Mouse (Mus musculus): ENCODE results near the gene Rtbdn. TPM values are rescaled to one million over a fixed set of nuclear protein-coding genes. Genes with fewer than 3 reads are reported as not detected.
A peak's percentile ranks its signal among the peaks of the same experiment; 100 is the strongest.

The Rtbdn gene
- polyA plus RNA-seq, 1 experiment from 2014 or later = not detected

DNA sequence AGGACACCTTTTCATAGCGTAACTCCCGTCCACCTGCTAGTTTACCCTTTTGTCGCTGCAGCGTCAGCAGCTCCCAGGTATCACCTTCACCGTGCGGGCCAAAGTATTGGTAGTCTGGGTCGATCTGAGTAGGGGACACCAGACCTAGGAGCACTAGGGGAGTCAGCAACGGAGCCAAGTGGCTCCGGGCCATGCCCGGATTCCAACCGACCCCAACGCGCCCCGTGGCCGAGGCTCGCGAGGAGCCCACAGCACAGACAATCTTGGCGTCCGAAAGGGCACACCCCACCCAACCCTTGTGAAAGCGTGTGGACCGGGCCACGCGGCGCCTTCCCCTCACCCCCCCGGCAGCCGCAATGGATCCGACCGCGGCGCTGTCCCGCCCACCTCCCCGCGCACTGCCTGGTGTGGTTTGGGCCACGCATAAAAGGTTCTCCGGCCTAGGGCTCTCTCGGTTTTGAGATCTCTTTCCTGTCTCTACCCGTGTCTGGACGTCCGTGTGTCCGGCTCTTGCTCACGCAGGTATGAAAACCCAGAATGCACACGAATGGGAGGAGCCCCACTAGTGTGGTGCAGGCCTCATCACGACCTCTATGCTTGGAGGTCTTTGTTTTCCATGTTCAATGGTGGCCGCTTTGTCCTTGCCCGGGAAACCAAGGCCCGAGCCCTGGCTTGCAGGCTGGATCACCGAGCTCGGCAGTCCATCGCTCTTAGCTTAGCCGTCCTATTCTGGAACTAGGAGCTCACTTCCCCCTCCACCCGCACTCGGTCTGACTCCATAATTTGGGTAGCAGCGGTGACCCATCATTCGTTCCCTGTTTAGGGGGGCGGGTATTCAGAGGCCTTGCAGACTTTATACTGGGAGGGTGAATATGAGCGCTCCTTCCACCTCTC is 22.7 kb downstream of the Rtbdn start, which contains the start of the genes Gm49661, Prdx2 and Rnaseh2a:
TSS of gene Gm49661 (minus strand) at position 193 of the 894 bp plus-strand sequence.
TSS of gene Prdx2 (plus strand) at position 347 of the 894 bp plus-strand sequence.
TSS of gene Rnaseh2a (minus strand) at position 527 of the 894 bp plus-strand sequence.
- Histone ChIP-seq H3K27me3 (ENCODE audit: insufficient read depth, low read length) (no peaks in the 10 kb centered on the region), H3K4me3 (ENCODE audit: low read depth, low read length) (peak within 1 kb of the TSS; percentile 67), H3K4me1 (ENCODE audit: insufficient read depth) (peaks cover 7% of the 10 kb centered on the region), H3K4me2 (peak within 1 kb of the TSS; percentile 95), H3K9me3 (ENCODE audit: low read depth, low read length) (no peaks in the 10 kb centered on the region), H3K27ac (ENCODE audit: low read depth) (peak within 1 kb of the TSS; percentile 91), H3K9ac (peak within 1 kb of the TSS; percentile 94), H3K36me3 (ENCODE audit: insufficient read depth) (peaks cover 43% of the 10 kb centered on the region)
- DNase-seq (peak; percentile 87), ATAC-seq (ENCODE audit: insufficient read depth) (peak; percentile 72)
- TF ChIP-seq CTCF (IDR thresholded peaks at IDR 0.05; ENCODE audit: low read depth) = no peak
- WGBS = under 1% methylated on average over 56 of the region's 56 CpGs

DNA sequence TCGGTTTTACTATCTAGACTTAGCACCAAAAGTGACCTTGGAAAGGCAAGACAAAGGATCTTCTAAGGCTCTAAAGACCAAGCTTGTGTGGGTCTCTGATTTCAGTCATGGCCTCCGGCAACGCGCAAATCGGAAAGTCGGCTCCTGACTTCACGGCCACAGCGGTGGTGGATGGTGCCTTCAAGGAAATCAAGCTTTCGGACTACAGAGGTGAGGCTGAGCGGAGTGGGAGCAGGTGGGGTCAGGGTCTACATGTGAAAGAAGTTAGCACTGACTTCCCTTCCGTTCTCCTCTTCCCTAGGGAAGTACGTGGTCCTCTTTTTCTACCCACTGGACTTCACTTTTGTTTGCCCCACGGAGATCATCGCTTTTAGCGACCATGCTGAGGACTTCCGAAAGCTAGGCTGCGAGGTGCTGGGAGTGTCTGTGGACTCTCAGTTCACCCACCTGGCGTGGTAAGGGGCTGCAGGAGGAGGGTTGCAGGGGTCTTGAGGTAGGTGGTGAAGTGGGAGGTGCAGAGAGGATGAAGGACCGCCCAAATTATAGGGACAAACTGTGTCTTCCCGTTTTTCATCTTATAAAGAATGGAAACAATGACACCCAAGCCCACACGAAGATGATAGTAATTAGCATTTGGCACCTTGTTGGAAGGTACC is 23.5 kb downstream of the Rtbdn start:
- no peaks in the 10 kb centered on the region for H3K9me3 ChIP-seq (ENCODE audit: low read depth, low read length)
- peaks cover 7% of the 10 kb centered on the region for H3K4me1 ChIP-seq (ENCODE audit: insufficient read depth)
- no peak for DNase-seq
- peak overlapping the region; percentile 95 for H3K4me2 ChIP-seq
- ATAC-seq (ENCODE audit: insufficient read depth) = no peak
- peak overlapping the region; percentile 94 for H3K9ac ChIP-seq
- no peaks in the 10 kb centered on the region for H3K27me3 ChIP-seq (ENCODE audit: insufficient read depth, low read length)
- no peak for TF ChIP-seq CTCF (IDR thresholded peaks at IDR 0.05; ENCODE audit: low read depth)
- peak overlapping the region; percentile 91 for H3K27ac ChIP-seq (ENCODE audit: low read depth)
- 5% methylated on average over 21 of the region's 21 CpGs for WGBS
- peak overlapping the region; percentile 67 for H3K4me3 ChIP-seq (ENCODE audit: low read depth, low read length)
- H3K36me3 ChIP-seq (ENCODE audit: insufficient read depth) = peaks cover 49% of the 10 kb centered on the region

DNA sequence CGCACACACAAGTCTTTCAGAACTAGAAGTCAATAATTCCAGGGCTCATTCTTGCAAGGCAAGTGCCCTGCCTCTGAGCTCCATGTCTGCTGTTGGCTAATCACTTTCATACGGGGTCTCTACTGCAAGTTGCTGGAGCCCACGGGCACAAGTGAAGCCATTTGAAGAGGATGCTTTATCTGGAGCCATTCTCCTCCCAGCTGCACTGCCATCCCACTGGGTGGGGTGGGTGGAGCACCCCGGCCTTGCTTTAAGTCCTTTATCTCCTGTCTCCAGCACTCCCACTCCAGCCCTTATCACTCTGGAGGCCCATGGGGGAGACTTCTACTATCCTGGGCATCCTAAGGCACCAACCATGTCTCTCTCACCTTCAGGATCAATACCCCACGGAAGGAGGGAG is 24.1 kb downstream of the Rtbdn start:
- peaks cover 49% of the 10 kb centered on the region for H3K36me3 ChIP-seq (ENCODE audit: insufficient read depth)
- H3K4me2 ChIP-seq = peak overlapping the region; percentile 95
- 54% methylated on average over 5 of the region's 5 CpGs for WGBS
- no peaks in the 10 kb centered on the region for H3K27me3 ChIP-seq (ENCODE audit: insufficient read depth, low read length)
- H3K4me3 ChIP-seq (ENCODE audit: low read depth, low read length) = peak overlapping the region; percentile 67
- no peak for TF ChIP-seq CTCF (IDR thresholded peaks at IDR 0.05; ENCODE audit: low read depth)
- ATAC-seq (ENCODE audit: insufficient read depth) = no peak
- no peaks in the 10 kb centered on the region for H3K9me3 ChIP-seq (ENCODE audit: low read depth, low read length)
- peaks cover 11% of the 10 kb centered on the region for H3K4me1 ChIP-seq (ENCODE audit: insufficient read depth)
- peak overlapping the region; percentile 94 for H3K9ac ChIP-seq
- peak overlapping the region; percentile 91; the same call in 1 of the 2 replicates for H3K27ac ChIP-seq (ENCODE audit: low read depth)
- no peak for DNase-seq

DNA sequence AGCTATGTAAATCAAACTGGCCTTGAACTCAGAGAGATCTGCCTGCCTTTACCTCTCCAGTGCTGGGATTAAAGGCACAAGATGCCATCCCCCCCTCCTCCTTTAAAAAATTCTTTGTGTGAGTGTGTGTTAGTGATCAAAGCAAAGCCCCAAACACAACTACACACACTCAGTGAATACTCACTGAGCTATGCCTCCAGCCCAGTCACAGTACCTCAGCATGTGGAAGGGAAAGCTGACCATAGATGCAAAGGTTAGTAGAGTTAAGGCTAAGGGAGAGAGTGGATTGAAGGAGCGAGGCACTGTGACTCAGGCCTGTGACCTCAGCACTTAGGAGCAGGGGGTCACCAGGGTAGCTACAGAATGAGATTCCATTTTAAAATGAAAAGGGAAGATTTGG is 26.3 kb downstream of the Rtbdn start:
- H3K27me3 ChIP-seq (ENCODE audit: insufficient read depth, low read length) = peaks cover 5% of the 10 kb centered on the region
- no peak overlapping the region for H3K9ac ChIP-seq
- 92% methylated on average over 1 of the region's 1 CpGs for WGBS
- no peaks in the 10 kb centered on the region for H3K9me3 ChIP-seq (ENCODE audit: low read depth, low read length)
- ATAC-seq (ENCODE audit: insufficient read depth) = no peak
- no peak for DNase-seq
- no peak overlapping the region for H3K4me2 ChIP-seq
- H3K4me3 ChIP-seq (ENCODE audit: low read depth, low read length) = no peak overlapping the region
- H3K27ac ChIP-seq (ENCODE audit: low read depth) = no peak overlapping the region
- no peak for TF ChIP-seq CTCF (IDR thresholded peaks at IDR 0.05; ENCODE audit: low read depth)
- peaks cover 8% of the 10 kb centered on the region for H3K4me1 ChIP-seq (ENCODE audit: insufficient read depth)
- H3K36me3 ChIP-seq (ENCODE audit: insufficient read depth) = peaks cover 47% of the 10 kb centered on the region

DNA sequence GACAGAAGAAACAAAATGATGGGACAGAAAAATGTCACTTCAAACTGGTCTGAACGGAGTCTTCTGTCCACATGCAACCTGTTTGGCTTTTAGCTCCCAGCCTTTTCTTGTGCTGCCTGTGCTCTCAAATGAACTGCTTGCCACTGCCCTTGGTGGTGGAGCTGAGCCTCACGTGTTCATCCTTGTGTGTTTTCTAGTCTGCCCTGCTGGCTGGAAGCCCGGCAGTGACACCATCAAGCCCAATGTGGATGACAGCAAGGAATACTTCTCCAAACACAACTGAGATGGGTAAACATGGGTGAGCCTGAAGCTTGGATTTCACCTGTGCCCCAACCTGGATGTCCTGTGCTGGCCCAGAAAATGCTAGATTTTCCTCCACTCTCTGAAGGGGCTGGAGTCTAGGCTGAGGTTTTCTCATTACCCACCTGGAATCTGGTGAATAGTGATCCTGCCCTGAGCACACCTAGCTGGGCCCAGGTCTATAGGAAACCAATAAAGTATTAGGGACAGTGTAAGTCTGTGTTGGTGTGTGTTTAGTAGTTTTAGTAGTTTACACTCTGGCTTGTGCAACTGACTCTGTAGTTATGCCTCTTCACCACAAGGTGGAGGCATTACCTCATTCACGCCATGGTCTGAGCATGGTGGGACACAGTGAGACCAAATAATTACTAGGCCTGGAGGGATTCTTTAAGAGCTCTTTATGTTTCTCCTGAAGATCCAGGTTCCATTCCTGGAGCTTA is 27.2 kb downstream of the Rtbdn start:
- Histone ChIP-seq H3K9ac (no peak overlapping the region), H3K4me3 (ENCODE audit: low read depth, low read length) (no peak overlapping the region), H3K4me2 (peak overlapping the region; percentile 29; the same call in 1 of the 2 replicates), H3K27me3 (ENCODE audit: insufficient read depth, low read length) (peaks cover 5% of the 10 kb centered on the region), H3K27ac (ENCODE audit: low read depth) (no peak overlapping the region), H3K4me1 (ENCODE audit: insufficient read depth) (peaks cover 9% of the 10 kb centered on the region), H3K9me3 (ENCODE audit: low read depth, low read length) (no peaks in the 10 kb centered on the region), H3K36me3 (ENCODE audit: insufficient read depth) (peaks cover 47% of the 10 kb centered on the region)
- DNase-seq (peak; percentile 89), ATAC-seq (ENCODE audit: insufficient read depth) (0 out of 2 replicates have a peak, but pooled peaks have one; percentile 6)
- peak; percentile 95 for TF ChIP-seq CTCF (IDR thresholded peaks at IDR 0.05; ENCODE audit: low read depth)
- WGBS = 60% methylated on average over 4 of the region's 4 CpGs

DNA sequence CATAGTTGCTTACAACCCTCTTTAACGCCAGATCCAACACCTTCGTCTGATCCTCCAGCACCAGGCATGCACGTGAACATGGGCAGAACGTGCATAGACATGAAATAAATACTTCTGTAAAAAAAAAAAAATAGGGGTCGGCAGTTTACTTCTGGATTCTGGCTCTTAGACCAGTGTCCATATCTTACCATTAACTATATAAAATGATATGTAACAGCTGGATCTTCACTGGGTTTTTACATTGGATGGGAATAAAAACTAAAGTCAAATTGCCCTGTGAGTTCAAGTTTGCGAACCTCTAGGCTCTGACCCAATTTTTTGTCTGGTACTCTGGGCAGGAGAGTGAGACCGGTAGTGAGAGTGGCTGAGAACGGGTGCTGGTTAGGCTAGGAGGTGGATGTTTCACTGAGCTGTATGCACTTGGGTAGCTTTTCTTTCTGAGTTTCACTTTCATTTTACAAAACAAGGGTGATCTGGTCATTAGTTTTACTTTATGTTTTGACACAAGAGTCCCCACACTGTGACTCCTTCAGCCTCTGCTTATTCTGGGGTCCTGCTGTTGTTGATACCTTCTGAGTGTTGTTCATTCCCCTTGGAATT is 27.9 kb downstream of the Rtbdn start:
- Histone ChIP-seq H3K4me3 (ENCODE audit: low read depth, low read length) (no peak overlapping the region), H3K4me2 (peak overlapping the region; percentile 29; the same call in 1 of the 2 replicates), H3K4me1 (ENCODE audit: insufficient read depth) (peaks cover 15% of the 10 kb centered on the region), H3K27ac (ENCODE audit: low read depth) (no peak overlapping the region), H3K9me3 (ENCODE audit: low read depth, low read length) (no peaks in the 10 kb centered on the region), H3K36me3 (ENCODE audit: insufficient read depth) (peaks cover 47% of the 10 kb centered on the region), H3K27me3 (ENCODE audit: insufficient read depth, low read length) (peaks cover 5% of the 10 kb centered on the region), H3K9ac (no peak overlapping the region)
- 79% methylated on average over 8 of the region's 8 CpGs for WGBS
- ATAC-seq (ENCODE audit: insufficient read depth) (no peak), DNase-seq (no peak)
- TF ChIP-seq CTCF (IDR thresholded peaks at IDR 0.05; ENCODE audit: low read depth) = no peak

All from lung, embryonic 14.5 days (tissue).